Mouse (Mus musculus) kidney, postnatal 4 days (tissue): Measurements from ENCODE around the gene Wnk1.
A peak's percentile ranks its signal among the peaks of the same experiment; 100 is the strongest.

ENCODE experiments used
- DNase-seq, 2 experiments: peaks; one replicate each; pipeline ENCODE4 v3.0.0; 2021; ENCODE audit warnings: mixed read lengths in 2 of 2

The Wnk1 gene

DNA sequence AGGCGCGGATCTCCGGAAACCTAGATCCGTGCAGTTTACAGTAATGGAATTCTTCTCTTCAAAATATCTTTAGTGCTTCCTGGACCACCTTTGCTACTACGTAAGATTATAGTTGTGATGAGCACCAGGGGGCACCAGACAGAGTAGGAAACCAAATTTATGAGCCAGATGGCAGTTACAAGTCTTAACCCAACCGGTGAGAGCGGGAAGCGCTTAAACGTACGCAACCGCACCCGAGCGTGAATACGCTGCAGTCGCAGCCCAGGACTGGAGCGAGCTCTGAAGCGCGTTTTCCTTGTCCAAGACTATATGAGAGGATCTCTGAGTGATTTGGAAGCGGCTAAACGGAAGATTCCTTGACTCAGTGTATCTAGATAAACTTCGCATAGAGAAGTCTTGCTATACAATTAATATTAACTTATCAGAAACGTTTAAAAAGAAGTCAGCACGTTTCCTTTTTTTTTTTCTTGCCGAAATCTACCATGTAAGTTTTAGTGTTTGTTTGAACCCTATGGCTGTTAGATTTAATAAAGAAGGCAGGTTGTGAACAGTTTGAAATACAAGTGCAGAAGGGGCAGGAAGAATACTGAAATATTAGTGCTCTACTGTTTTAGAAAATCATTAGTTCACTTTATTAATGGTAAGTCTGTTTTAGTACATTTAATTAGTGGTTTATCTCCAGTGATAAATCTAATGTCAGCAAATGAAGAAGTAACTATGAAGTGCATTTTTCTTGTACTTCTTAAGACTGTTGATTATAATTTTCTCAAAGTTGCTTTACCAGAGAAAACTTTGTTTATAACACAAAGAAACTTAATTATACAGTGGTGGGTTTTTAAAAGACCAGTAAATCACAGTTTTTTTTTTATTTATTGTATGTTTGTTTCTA, 1.4 kb upstream of the Wnk1 start:
- peak; percentile 82 to 88 for DNase-seq

DNA sequence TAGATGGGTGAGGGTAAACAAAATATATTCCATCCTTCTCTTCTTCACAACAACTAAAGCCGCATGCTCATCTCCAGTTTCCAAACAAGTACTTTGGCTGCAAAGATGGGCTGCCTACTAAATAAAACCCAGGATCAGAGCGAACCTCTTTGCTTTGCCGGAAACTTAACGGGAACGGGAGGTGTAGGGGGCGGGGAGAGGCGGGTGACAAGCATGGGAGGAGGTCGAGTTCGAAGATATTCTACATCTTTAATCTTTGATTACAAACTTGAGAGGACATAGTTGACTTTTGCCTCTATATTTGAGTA, 738 bp upstream of the Wnk1 start:
- peak; percentile 41 to 59 for DNase-seq

DNA sequence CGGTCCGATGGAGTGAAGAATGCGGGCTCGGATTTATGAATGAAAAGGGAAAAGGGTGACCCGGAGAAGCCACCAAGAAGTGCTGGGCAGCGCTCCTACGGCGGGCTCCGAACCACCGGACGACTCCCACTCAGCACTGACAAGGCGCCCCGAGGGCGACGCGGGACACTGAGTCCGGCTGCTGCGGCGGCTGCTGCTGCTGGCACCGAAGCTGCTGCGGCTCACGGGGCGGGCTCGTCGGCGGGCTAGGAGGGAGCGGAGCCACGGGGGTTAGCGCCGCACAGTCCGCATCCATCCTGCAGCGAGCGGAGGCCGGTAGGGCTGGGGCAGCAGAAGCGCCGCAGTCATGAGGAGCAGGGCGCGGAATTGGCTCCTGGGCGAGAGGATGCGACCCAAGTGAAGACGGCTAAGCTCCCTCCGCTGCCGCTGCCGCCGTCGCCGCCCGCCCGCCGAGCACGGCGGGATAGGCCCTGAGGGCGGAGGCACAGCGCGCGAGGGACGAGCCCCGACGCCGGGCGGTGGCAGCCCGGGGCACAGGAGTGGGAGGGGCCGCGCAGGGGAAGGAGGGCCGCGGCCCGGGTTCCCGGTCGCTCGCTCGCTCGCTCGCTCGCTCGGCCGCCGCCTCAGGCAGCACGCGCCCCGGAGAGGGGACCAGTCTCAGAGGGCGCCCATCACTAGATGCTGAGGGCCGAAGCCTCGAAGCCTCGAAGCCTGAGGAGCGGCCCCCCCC, 671 bp downstream of the Wnk1 start:
- DNase-seq = peak; percentile 73 to 84

DNA sequence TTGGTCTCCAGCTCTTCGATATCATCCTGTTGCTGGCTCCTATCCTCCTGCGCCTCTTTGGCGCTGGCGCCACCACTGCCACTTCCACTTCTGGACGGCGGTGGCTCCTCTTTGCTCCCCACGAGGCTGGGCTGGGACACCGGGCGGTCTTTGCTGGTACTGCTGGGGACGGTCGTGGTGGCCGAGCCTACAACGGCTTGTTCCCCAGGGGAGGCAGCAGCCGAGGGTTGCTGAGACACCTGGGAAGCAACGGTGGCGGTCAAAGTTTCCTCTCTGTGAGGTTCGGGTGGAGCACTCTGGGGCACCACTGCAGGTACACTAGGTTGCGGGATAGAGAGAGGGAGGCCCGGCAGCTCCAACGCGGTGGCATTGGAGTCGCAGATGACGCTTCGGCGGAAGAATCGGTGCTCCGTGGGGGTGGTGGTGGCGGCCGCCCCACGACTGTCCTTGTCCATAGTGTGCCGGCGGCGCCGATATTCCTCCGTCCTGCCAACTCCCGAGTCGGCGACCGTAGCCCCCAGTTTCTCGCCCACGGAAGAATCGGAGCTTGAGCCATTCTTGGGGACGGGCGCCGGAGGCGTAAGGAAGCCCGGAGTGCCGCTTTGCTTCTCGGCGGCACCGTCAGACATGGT, 1.4 kb downstream of the Wnk1 start:
- DNase-seq = peak; percentile 80 to 88

DNA sequence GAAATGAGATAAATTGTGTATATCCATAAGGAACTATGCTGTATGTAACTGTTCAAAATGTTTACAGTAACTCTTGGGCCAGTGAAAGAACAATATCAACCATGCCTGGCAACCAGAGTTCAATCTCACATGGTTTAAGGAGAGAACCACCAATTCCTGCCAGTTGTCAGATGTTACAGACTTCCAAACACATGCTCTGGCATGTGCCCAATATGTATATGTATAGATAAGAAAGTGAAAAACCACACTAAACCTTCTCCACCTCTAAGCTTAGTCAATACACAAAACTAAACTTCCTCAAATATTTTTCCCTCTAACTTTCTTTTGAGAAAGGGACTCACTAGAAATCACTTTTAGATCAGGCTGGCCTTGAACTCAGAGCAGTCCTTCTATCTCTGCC, 13.9 kb downstream of the Wnk1 start:
- no peak for DNase-seq

DNA sequence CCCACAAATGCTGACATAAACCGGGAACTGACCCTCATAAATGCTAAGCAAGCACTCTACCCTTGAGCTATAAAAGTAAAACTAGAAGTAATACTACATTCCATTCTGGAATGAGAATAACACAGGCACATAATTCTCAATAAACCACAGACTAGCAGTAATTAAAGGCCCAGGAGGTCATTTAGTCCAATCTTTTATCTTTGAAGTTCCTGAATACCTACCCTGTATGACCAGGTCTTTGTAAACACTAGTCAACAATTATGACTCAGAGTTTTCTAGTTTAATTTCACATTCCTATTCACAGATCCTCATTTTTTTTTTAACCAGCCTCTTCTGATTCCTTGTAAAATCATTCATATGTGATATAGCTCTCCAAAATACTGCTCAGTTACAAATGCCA, 14.7 kb downstream of the Wnk1 start:
- no peak for DNase-seq

DNA sequence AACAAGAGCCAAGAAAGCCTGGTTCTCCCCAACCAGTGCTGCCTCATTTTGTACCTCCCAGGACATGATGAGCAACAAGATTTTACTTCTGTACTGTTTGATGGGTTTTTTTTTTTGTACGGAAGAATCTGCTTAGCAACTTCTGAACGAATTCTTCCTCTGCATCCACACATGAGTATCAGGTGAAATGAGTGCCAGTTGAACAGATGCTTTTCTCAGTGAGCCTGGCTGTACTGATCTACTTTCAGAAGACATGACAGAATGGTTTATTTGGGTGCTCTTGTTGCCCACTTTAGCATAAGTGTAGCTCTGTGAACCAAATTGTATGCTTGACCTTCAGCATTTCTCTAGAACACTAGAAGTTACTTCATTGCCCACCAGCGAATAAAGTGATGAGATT, 16.4 kb downstream of the Wnk1 start:
- DNase-seq = no peak

DNA sequence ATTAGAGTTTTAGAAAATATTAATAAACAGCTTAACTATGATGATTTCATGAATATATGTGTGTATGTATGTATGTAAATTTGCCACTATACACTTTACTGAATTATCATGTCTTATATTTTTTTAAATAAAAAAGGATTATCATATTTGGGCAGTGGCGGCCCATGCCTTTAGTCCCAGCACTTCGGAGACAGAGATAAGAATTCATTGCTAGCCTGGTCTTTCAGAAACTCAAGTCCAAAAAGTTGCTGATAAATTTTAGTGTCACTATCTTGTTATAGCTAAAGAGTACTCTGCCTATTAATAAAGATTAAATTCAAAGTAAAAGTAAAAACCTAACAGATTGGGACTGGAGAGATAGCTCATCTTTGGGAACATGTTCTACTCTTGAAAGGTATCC, 18.8 kb downstream of the Wnk1 start:
- DNase-seq = no peak

DNA sequence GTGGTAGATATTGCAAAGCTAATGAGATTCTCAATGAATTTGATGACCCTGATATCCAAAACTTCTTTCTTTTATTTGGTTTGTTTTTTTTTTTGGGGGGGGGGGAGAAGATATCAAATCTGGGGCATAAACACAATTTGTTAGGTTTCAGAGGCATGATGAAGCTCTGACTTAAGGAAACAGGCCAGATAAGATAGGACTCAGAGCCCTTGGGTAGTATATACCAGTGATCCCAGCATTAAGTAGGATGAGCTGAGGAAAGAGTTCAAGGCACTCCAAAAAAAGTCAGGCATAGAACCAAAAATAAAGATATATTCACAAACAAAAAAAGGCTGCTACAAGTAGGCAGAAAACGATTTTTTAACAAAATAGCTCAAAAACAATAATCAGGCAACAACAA, 25.3 kb downstream of the Wnk1 start:
- no peak for DNase-seq

DNA sequence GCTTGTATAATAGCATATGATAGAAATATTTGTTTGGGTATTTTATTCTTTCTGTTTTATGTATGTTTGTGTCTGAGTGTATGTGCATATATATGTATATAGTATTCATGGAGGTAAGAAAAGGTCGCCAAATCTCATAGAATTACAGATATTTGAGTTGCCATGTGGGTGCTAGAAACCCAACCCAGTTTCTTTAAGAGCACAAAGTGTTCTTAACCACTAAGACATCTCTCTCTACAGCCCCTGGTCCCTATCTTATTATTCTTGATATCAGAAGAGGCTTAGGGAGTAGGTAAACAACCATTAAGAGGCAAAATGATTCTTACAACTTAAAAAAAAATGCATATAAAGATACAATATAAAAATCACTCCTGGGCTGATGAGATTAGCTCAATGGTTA, 27.0 kb downstream of the Wnk1 start:
- DNase-seq = no peak

DNA sequence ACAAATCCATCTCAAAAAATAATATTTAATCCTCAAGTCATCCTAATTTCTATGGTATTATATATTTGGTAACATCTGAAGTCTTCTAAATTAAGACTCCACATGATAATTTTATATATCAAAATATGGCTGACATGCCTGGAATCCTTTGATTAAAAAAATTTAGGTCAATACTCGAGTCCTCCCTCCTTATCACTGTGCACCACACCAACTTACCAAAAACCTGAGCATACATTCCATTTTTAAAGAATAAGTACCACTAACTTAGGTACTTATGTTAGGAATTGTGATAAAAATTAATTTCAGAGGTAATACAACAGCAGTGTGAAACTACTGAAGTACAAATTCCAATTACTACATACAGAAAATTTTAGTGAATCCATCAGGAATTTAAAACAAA, 27.5 kb downstream of the Wnk1 start:
- no peak for DNase-seq

DNA sequence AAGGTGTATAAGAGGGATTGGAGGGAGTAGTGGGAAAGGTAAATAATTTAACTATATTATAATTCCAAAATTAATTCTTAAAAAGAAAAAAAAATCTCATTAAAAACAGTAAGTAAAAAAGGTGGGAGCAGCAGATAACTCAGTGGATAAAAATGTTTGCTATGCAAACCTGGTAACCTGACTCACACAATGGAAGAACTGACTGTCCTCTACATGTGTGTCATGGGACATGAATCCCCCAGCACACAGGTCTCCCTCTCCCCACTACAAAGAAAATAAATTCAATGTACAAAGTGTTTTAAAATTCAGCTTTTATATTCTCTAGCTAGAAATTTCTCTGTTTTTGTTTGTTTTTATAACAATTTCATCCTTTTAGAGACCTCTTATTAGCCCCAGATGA, 27.9 kb downstream of the Wnk1 start:
- DNase-seq = no peak

DNA sequence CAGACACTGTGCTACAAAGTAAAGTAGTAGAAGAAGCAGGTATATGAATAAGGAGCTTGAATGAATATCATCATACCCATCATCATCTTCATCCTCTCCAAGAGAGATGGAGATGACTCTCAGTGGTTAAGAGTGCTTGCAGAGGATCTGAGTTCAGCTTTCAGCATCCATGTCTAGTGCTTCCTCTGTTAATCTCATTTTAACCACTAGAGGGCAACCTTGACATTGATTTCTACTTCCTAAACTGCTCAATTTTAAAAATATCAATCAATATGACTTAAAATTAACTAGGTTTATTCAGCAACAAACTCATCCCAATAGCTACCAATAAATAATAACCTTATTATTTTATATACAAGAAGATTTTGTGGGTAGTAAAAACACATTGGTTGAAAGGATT, 36.8 kb downstream of the Wnk1 start:
- DNase-seq = no peak

DNA sequence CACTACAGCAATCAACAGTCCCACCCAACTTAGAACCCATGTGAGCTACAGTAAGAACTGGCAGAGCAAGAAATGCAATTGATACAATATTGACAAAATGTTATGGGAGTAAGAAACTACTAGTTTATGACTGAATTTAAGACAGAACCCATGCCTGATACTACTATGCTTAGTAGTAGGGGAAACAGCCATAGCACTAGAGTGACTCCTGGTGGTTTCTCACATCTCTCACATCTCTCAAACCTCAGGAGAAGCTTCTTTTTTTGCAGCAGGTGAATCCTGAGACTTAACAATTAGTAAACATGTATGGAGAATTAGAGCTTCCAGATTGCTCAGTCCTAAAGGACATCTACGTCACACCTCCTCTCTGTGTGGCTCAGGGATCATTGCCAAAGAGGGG, 42.0 kb downstream of the Wnk1 start:
- DNase-seq = no peak

DNA sequence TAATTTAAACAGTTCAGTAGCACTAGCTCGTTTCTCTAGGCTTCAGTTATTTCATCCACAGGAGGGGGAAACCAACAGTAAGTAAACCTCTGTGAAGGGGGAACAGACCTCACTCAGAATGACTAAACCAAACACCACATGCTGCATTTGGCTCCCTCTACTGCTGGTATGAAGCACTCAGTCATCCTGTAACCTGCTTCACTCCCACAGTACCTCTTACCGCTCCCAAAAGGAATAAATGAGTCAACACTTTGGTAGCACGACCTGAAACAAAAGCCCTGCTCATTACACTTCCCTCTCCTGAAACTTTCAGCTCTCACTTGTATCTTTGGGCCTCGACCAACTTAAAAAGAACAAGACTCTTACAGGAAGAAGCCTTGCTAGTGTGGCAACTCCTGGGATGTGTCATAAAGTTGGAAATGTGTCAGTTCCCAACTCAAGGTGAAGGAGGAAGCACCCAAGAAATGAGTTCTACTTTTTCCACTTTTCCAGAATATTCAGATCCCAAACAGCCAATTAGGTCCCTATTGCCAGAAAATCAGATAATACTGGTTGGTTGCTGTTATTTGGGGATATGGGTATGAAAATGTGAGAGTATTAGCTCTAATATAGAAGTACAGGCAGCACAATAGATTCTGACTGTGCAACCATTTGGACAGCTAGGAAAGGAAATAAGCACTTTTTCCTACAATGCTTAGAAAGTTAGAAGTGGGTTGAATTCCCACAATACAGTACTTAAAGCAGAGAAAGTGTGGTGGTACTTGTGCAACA, 114.1 kb downstream of the Wnk1 start:
- DNase-seq = peak in 1 of 2 experiments; percentile 10

DNA sequence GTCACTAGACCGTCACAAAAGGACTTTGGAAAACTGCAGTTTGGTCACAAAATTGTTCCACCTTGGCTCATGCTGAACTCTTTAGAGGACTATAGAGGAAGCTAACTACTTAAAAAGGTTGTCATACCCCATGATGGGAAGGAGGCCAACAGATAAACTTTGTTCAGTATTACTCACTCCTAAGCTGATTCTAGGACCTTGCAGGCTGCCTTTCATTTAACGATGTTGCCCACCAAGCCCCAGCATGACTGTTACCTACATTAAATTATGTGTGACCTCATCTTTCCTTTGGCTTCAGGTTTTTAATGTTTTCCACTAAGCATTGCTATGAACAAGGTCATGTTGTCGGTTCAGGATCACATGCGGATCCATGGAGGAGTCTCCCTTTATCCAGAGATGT, 115.9 kb downstream of the Wnk1 start:
- DNase-seq = no peak

DNA sequence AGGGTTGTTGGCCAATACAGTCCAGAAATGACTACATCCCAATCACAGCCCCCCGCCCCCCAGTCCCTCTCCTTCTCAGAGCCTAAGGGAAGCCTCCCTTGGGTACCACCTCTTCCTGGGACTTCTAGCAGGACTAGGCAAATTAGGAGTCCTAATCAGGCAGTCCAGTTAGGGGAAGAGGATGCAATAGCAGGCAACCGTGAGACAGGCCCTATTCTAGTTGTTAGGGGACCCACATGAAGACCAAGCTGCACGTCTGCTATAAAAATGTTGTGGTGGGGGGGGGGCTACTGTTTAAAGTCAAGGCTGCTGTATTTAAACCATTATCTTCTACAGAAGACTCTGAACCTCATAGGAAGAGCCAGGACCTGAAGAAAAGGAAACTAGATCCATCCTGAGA, 116.3 kb downstream of the Wnk1 start:
- DNase-seq = no peak

DNA sequence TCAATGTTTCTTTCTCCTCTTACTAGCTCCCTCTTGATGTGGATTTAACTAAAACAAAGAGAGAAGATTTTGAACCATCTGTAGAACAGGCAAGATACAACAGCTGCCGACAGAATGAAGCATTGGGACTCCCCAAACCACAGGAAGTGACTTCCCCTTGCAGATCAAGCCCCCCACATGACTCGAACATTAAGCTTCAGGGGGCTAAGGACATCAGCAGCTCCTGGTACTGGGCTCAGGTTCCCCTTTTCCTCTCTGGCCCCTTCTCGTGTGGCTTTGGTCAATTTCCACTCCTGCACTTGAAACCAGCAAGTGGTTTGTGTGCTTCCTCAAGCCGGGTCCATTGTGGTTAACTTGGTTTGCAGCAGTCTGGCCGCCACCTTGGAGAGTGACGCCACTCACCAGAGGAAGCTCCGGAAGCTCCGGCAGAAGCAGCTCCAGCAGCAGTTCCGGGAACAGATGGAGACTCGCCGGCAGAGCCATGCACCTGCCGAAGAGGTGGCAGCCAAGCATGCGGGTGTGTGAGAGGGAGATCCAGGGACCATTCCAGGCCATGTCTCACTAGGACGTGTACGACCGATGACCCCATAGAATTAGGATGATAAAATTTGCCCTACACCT, 119.8 kb downstream of the Wnk1 start:
- no peak for DNase-seq

DNA sequence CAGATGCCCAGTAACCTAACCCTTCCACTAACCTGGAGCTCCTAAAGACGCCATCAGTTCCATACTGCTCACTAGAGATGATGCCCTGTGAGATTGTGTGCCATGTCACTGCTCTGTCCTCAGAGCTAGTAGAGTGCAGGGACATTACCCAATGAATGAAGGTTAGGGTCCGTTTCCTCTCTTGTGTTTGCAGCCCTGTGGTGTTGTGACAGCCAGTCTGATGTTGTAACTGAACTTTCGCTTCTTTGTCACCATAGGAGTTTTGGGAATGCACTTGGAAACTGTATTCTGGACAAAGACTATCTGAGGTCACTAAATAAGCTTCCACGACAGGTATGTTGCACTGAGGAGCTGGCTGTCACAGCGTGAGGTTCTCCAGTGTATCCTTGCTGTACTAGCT, 122.8 kb downstream of the Wnk1 start:
- no peak for DNase-seq

DNA sequence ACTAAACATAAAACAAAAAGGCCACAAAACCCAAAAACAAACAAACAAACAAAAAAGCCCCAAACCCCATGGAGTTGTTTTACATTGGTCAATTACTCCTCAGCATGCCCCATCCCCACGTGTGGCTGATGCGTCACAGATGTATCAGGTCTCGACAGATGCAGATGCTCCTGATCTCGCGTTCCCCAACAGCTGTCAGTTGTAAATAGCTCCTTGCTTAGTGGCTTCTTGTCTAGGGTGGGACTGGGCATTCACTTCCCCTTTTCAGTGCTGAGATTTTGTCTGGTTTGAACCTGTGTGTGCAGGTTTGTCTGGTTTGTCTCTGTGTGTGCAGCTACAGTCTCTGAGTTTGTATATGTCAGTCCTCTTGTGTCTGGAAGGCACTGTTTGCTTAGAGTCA, 126.4 kb downstream of the Wnk1 start:
- DNase-seq = no peak

DNA sequence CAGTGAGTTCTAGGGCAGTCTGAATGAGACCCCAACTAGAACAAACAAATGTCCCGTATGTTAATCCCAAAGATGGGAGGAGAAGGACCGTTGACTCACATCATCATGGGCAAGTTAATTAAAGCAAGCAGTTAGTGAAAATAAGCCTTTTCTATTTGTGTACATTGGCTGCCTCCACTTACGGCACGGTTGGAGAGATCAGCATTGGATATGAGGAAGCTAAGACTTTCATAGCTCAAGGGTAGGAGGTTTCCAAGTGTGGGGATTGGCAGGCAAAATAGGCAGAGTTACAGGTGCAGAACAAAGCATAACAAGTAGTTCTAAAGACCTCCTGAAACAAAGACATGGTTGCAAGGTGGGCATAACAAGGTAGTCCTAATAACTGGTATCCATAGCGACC, 133.0 kb downstream of the Wnk1 start:
- DNase-seq = no peak

DNA sequence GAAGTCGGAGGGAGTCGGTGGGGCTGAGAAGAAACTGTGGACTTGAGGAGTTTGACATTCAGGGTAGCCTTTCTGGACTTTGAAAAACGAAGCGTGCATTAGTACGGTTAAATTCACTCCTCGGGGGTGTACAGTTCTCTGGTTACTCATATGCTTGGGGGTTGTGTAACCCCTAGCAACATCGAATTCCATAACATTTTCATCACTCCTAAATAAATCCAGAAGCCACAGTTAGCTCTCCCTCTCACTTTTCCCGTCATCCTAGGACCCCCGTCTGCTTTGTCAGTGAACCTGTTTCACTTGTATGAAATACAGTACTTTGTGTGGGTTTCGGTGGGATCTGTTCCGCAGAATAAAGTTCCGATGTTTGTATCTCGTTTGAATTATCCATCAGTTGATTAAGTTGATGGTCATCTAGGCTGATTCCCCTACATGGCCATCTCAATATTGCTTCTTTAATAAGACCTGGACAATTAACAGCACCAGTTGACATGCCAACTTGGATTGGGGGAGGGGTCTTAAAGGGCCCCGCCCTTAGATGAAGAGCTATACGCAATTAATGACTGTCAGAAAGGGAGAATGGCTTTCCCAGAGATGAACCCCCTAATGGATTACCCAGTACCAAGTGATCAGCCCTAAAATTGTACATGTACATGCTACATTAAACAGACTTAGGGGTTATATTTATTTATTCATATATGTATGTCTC, 135.2 kb downstream of the Wnk1 start:
- peak in 1 of 2 experiments; percentile 15 for DNase-seq
